In the genomic region with DNA sequence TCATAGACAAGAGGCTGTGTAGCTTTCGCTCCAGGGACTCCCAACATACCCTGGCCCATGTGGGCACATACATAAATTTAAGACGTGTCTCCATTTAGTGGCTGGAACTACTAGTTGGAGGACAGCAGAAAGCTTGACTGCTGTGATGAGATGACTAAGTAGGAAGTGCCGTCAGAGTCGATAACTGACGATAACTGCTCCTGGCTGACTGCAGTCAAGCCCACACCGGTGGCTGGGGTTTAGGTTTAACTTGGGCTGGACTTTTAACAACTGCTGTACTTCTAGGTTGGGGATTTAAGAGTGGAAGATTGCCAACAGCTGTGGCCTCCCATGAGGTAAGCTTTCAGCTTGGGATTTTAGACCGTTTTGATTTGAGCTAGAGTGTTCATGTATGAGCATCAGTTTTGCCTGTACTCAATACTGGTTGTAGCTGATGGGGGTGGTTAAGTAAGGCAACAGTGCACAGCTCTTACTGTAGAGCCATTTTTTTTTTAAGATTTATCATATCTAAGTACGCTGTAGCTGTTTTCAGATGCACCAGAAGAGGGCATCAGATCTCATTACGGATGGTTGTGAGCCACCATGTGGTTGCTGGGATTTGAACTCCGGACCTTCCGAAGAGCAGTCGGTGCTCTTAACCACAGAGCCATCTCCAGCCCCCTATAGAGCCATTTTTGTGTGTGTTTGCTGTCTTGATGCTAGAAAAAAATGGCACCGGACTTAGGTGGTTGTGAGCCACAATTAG, we compare ENCODE assay signal across 8 mouse cellular contexts. TPM values are rescaled to one million over a fixed set of nuclear protein-coding genes. Genes with fewer than 3 reads are reported as not detected.
DNase-seq lines count a peak whose midpoint lies in the region; ATAC-seq and TF ChIP-seq lines count a peak whose summit lies in the region.

No protein-coding gene starts in this region.

- no peaks in the 10 kb centered on the region for H3K27me3 ChIP-seq in spleen, adult 2 months (ENCODE audit: control insufficient read depth, insufficient read depth, low read length)
- H3K27me3 ChIP-seq in heart, embryonic 12.5 days (replicated peaks), result no peaks in the 10 kb centered on the region
- no peaks in the 10 kb centered on the region for H3K27me3 ChIP-seq in kidney, embryonic 16.5 days (ENCODE audit: insufficient read depth, low read length)
- no peaks in the 10 kb centered on the region for H3K27me3 ChIP-seq in midbrain, embryonic 11.5 days (ENCODE audit: control insufficient read depth, insufficient read depth, low read length)

- DNase-seq in spleen, adult 2 months (ENCODE audit: low read depth in 1 of 2, low spot score in 2 of 2), result no peak
- no peak for DNase-seq in spleen, adult 18-20 months
- DNase-seq in cerebellum, adult 9-10 months, result peak; percentile 65
- DNase-seq in midbrain, embryonic 11.5 days (ENCODE audit: low spot score, missing footprints), result peak; percentile 92
- peak; percentile 45 for DNase-seq in thymus, postnatal 4 days
- DNase-seq in right cerebral cortex, adult 2 months (ENCODE audit: low spot score in 2 of 2), result no peak

- no peak for TF ChIP-seq POLR2A in spleen, adult 2 months (IDR thresholded peaks at IDR 0.05; ENCODE audit: low read depth, low read length)

- H3K4me1 ChIP-seq in spleen, adult 2 months (ENCODE audit: control insufficient read depth, insufficient read depth, insufficient read length), result peaks cover 4% of the 10 kb centered on the region; the same call in 1 of the 2 replicates
- H3K4me1 ChIP-seq in heart, embryonic 12.5 days (replicated peaks), result peaks cover 29% of the 10 kb centered on the region
- H3K4me1 ChIP-seq in kidney, embryonic 16.5 days (ENCODE audit: insufficient read depth, low read length), result peaks cover 25% of the 10 kb centered on the region
- H3K4me1 ChIP-seq in midbrain, embryonic 11.5 days (ENCODE audit: control insufficient read depth, insufficient read depth, low read length), result peaks cover 22% of the 10 kb centered on the region

- peak overlapping the region; percentile 99 for H3K9ac ChIP-seq in heart, embryonic 12.5 days
- peak overlapping the region; percentile 96 for H3K9ac ChIP-seq in kidney, embryonic 16.5 days (replicated peaks; ENCODE audit: low read length)
- H3K9ac ChIP-seq in midbrain, embryonic 11.5 days (ENCODE audit: low read length), result peak overlapping the region; percentile 98

- no peaks in the 10 kb centered on the region for H3K9me3 ChIP-seq in heart, embryonic 12.5 days (replicated peaks)
- H3K9me3 ChIP-seq in kidney, embryonic 16.5 days (ENCODE audit: low read length), result no peaks in the 10 kb centered on the region
- H3K9me3 ChIP-seq in midbrain, embryonic 11.5 days (ENCODE audit: control insufficient read depth, low read length), result no peaks in the 10 kb centered on the region

- peak overlapping the region; percentile 96 for H3K27ac ChIP-seq in spleen, adult 2 months (ENCODE audit: insufficient read depth, low read length)
- peak overlapping the region; percentile 91 for H3K27ac ChIP-seq in heart, embryonic 12.5 days (ENCODE audit: poor library complexity, severe bottlenecking)
- H3K27ac ChIP-seq in kidney, embryonic 16.5 days (ENCODE audit: low read length), result peak overlapping the region; percentile 93
- peak overlapping the region; percentile 75 for H3K27ac ChIP-seq in midbrain, embryonic 11.5 days (ENCODE audit: low read depth, low read length)

- 1% methylated on average over 13 of the region's 13 CpGs for WGBS in spleen, adult 2 months
- WGBS in heart, embryonic 12.5 days, result under 1% methylated on average over 13 of the region's 13 CpGs
- WGBS in kidney, embryonic 16.5 days, result under 1% methylated on average over 13 of the region's 13 CpGs
- under 1% methylated on average over 13 of the region's 13 CpGs for WGBS in midbrain, embryonic 11.5 days

- peak overlapping the region; percentile 77 for H3K4me3 ChIP-seq in spleen, adult 2 months (ENCODE audit: extremely low read depth, insufficient read depth, insufficient read length)
- H3K4me3 ChIP-seq in heart, embryonic 12.5 days, result peak overlapping the region; percentile 90
- peak overlapping the region; percentile 92 for H3K4me3 ChIP-seq in kidney, embryonic 16.5 days (ENCODE audit: low read length)
- peak overlapping the region; percentile 92 for H3K4me3 ChIP-seq in midbrain, embryonic 11.5 days (ENCODE audit: low read depth, low read length)

- TF ChIP-seq CTCF in spleen, adult 2 months (IDR thresholded peaks at IDR 0.05; ENCODE audit: extremely low read depth, insufficient read depth, insufficient read length, insufficient replicate concordance), result no peak

- peaks cover 37% of the 10 kb centered on the region for H3K36me3 ChIP-seq in spleen, adult 2 months (ENCODE audit: control insufficient read depth, insufficient read depth, low read length)
- H3K36me3 ChIP-seq in heart, embryonic 12.5 days, result peaks cover 51% of the 10 kb centered on the region
- H3K36me3 ChIP-seq in kidney, embryonic 16.5 days (ENCODE audit: insufficient read depth, low read length), result peaks cover 46% of the 10 kb centered on the region
- H3K36me3 ChIP-seq in midbrain, embryonic 11.5 days (ENCODE audit: control insufficient read depth, insufficient read depth, low read length), result peaks cover 29% of the 10 kb centered on the region

- H3K4me2 ChIP-seq in heart, embryonic 12.5 days, result peak overlapping the region; percentile 84
- H3K4me2 ChIP-seq in kidney, embryonic 16.5 days (replicated peaks; ENCODE audit: low read depth, low read length), result peak overlapping the region; percentile 62
- peak overlapping the region; percentile 87 for H3K4me2 ChIP-seq in midbrain, embryonic 11.5 days

- 0 out of 2 replicates have a peak, but pooled peaks have one; percentile 9 for ATAC-seq in heart, embryonic 12.5 days (ENCODE audit: insufficient number of reproducible peaks, low FRiP score)
- ATAC-seq in kidney, embryonic 16.5 days (ENCODE audit: low FRiP score, low TSS enrichment), result no peak
- ATAC-seq in midbrain, embryonic 11.5 days (ENCODE audit: low FRiP score), result peak; percentile 0; the same call in 1 of the 2 replicates

RNA-seq across cellular contexts. Expression of a gene that starts 29.2 kb away (rescaled TPM):
- polyA plus RNA-seq in spleen, adult 2 months (2012; rRNA removed), result 35.4 and 39.8 TPM in 2 replicates
- polyA plus RNA-seq in heart, embryonic 12.5 days (2016; fragmentation: Nextera tagmentation; extraction: Ambion mirVana), result 4.3 and 4.6 TPM in 2 replicates
- polyA plus RNA-seq in kidney, embryonic 16.5 days (2015; fragmentation: Nextera tagmentation; extraction: Ambion mirVana), result 4.6 and 6.6 TPM in 2 replicates
- polyA plus RNA-seq in midbrain, embryonic 11.5 days (2014; fragmentation: Nextera tagmentation; extraction: Ambion mirVana), result 4.9 and 5.4 TPM in 2 replicates

RNA-seq across cellular contexts. Expression of a gene that starts 44.8 kb away (rescaled TPM):
- polyA plus RNA-seq in spleen, adult 2 months (2012; rRNA removed), result 6.6 and 9.4 TPM in 2 replicates
- 18.6 and 19.6 TPM in 2 replicates for polyA plus RNA-seq in heart, embryonic 12.5 days (2016; fragmentation: Nextera tagmentation; extraction: Ambion mirVana)
- polyA plus RNA-seq in kidney, embryonic 16.5 days (2015; fragmentation: Nextera tagmentation; extraction: Ambion mirVana), result 13.8 and 15.6 TPM in 2 replicates
- polyA plus RNA-seq in midbrain, embryonic 11.5 days (2014; fragmentation: Nextera tagmentation; extraction: Ambion mirVana), result 12.5 and 12.6 TPM in 2 replicates

RNA-seq across cellular contexts. Expression of a gene that starts 45.0 kb away (rescaled TPM):
- 22.3 and 24.6 TPM in 2 replicates for polyA plus RNA-seq in spleen, adult 2 months (2012; rRNA removed)
- polyA plus RNA-seq in heart, embryonic 12.5 days (2016; fragmentation: Nextera tagmentation; extraction: Ambion mirVana), result 51.0 and 58.3 TPM in 2 replicates
- polyA plus RNA-seq in kidney, embryonic 16.5 days (2015; fragmentation: Nextera tagmentation; extraction: Ambion mirVana), result 66.2 and 68.1 TPM in 2 replicates
- 38.5 and 43.8 TPM in 2 replicates for polyA plus RNA-seq in midbrain, embryonic 11.5 days (2014; fragmentation: Nextera tagmentation; extraction: Ambion mirVana)

RNA-seq across cellular contexts. Expression of a gene that starts 52.5 kb away (rescaled TPM):
- polyA plus RNA-seq in spleen, adult 2 months (2012; rRNA removed), result 1,229 and 1,312 TPM in 2 replicates
- polyA plus RNA-seq in heart, embryonic 12.5 days (2016; fragmentation: Nextera tagmentation; extraction: Ambion mirVana), result 2,594 and 2,627 TPM in 2 replicates
- 3,284 and 3,391 TPM in 2 replicates for polyA plus RNA-seq in kidney, embryonic 16.5 days (2015; fragmentation: Nextera tagmentation; extraction: Ambion mirVana)
- 3,727 and 3,899 TPM in 2 replicates for polyA plus RNA-seq in midbrain, embryonic 11.5 days (2014; fragmentation: Nextera tagmentation; extraction: Ambion mirVana)

Comparison
In these comparisons a context has a peak if more than half of its experiments do, and no peak if none do; other contexts are left out.
1. DNase-seq: peak in cerebellum, adult 9-10 months (single experiment), midbrain, embryonic 11.5 days (single experiment) and thymus, postnatal 4 days (single experiment); none in spleen, adult 2 months (0 of 2), spleen, adult 18-20 months (0 of 2) and right cerebral cortex, adult 2 months (0 of 2).
2. Peak in every context shown above with its lines, with median percentiles within 50 percentile points of each other: H3K27ac ChIP-seq, H3K4me3 ChIP-seq, H3K4me2 ChIP-seq and H3K9ac ChIP-seq.